Mouse (Mus musculus) forebrain, embryonic 10.5 days (tissue): ENCODE data around the gene Capzb. TPM values are rescaled to one million over a fixed set of nuclear protein-coding genes. Genes with fewer than 3 reads are reported as not detected.

Source experiments
- DNase-seq: peaks from one replicate; pipeline ENCODE4 v3.0.0-alpha.2; 2017; ENCODE audit warnings: low spot score; ENCODE audit errors: extremely low spot score
- H3K27ac ChIP-seq: fragments of 300-500 bp; sonication (generic); 2 replicates; pipeline ENCODE4 v1.5.1; 2016; ENCODE audit warnings: mild to moderate bottlenecking
- H3K27me3 ChIP-seq: fragments of 300-500 bp; sonication (generic); 2 replicates; pipeline ENCODE4 v1.6.1; 2016; ENCODE audit warnings: mild to moderate bottlenecking; ENCODE audit not compliant: poor library complexity, severe bottlenecking
- H3K36me3 ChIP-seq: fragments of 300-500 bp; sonication (generic); replicated peaks from 2 replicates; pipeline ENCODE4 v1.6.1; 2016; ENCODE audit warnings: mild to moderate bottlenecking, moderate library complexity
- H3K4me1 ChIP-seq: fragments of 300-500 bp; sonication (generic); 2 replicates; pipeline ENCODE4 v1.6.1; 2016
- H3K4me3 ChIP-seq: fragments of 300-500 bp; sonication (generic); 2 replicates; pipeline ENCODE4 v1.5.1; 2016; ENCODE audit warnings: mild to moderate bottlenecking, moderate library complexity
- H3K9me3 ChIP-seq: fragments of 300-500 bp; sonication (generic); 2 replicates; pipeline ENCODE4 v1.6.1; 2016; ENCODE audit warnings: mild to moderate bottlenecking, moderate library complexity
- WGBS: fragments of 180-500 bp; shearing (Covaris S2); methylation state at CpG from one replicate; pipeline ENCODE4 v1.1.7; 2016; 5-methylcytosine and 5-hydroxymethylcytosine counted together
- polyA plus RNA-seq: library from polyadenylated mRNA; unstranded; fragments of >200 nt; fragmentation: Nextera tagmentation; extraction: Ambion mirVana; gene quantifications from 2 replicates; pipeline ENCODE4 v1.2.1, GENCODE M21; 2016

The Capzb gene
- polyA plus RNA-seq, 1 experiment from 2014 or later = 360 TPM

DNA sequence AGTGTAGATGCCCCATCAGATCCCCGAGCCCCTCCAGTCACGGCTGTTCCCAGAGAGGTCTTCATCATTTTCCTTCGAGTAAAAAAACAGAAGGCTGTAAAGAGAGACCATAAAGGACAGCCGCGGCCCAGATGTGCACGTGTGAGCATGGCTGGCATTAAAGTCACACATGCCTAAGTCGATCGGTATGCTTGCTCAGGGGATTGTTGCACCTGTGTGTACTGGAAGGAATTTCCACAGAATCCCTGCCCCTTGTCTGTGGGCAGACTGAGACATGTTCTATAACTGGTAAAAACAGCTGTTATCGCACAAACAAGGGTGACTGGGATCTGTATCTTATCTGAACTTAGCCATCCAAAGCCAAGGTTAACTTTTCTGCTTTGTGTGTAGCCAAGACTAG, 78.9 kb downstream of the Capzb start:
- 93% methylated on average over 9 of the region's 9 CpGs for WGBS
- Histone ChIP-seq H3K9me3 (no peaks in the 10 kb centered on the region), H3K36me3 (peaks cover 81% of the 10 kb centered on the region), H3K27me3 (no peaks in the 10 kb centered on the region), H3K4me3 (no peak overlapping the region), H3K4me1 (peaks cover 20% of the 10 kb centered on the region), H3K27ac (no peak overlapping the region)
- DNase-seq = no peak

DNA sequence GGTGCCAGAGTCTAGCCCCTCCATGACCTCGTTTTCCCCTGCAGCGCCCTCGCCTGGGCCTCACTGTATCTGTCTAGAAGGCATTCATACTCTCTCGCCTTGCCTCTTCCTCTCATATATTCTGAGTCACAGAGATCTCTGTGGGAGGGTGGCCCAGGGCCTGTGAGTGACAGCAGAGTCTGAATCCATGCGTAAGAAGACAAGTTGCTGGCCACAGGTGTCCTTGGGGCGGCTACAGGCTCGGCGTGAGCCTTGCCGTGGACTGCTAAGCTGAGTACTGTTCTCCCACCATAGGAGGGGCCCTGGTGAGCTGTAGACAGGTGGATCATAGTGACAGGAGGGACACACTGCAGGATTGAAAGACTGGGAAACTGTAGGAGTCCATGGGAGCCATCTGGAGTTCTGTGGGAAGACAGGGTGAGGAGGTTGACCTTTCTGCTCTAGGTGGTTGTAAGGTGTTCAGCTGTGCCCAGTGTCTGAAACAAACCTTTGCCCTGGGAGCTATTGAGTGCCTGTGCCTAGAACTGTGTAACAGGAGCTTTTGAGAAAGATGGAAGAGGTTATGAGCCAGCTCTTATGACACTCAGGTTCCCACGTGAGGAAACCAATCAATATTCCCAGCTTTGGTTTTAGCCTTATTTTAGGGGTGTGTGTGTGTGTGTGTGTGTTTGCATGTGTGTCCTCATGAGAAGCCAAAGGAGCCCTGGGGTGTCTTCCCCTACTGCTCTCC, 80.4 kb downstream of the Capzb start:
- WGBS = 93% methylated on average over 10 of the region's 10 CpGs
- DNase-seq = no peak
- Histone ChIP-seq H3K4me3 (no peak overlapping the region), H3K9me3 (no peaks in the 10 kb centered on the region), H3K27me3 (no peaks in the 10 kb centered on the region), H3K4me1 (peaks cover 6% of the 10 kb centered on the region; the same call in 1 of the 2 replicates), H3K36me3 (peaks cover 66% of the 10 kb centered on the region), H3K27ac (no peak overlapping the region)

DNA sequence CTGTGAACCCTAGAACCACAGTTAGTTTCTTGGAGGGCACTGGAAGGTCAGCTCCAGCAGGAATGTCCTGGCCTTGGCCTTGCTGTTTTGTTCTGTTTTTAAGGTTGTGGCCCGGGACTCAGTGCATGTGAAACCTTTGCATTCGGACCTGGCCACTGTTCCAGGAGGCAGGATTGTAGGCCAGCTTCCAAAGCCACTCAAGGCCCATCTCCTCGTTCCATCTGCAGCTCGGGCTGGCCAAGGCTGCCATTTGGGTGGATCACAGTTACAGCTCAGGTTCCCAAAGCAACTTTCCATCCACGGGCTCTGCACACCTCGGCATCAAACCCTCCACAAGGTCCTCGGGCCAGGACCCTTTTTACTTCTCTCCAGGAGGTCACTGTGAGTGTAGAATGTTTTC, 81.9 kb downstream of the Capzb start:
- DNase-seq = no peak
- Histone ChIP-seq H3K27me3 (no peaks in the 10 kb centered on the region), H3K9me3 (no peaks in the 10 kb centered on the region), H3K4me3 (no peak overlapping the region), H3K27ac (no peak overlapping the region), H3K36me3 (peaks cover 53% of the 10 kb centered on the region), H3K4me1 (no peaks in the 10 kb centered on the region)
- 95% methylated on average over 7 of the region's 7 CpGs for WGBS

DNA sequence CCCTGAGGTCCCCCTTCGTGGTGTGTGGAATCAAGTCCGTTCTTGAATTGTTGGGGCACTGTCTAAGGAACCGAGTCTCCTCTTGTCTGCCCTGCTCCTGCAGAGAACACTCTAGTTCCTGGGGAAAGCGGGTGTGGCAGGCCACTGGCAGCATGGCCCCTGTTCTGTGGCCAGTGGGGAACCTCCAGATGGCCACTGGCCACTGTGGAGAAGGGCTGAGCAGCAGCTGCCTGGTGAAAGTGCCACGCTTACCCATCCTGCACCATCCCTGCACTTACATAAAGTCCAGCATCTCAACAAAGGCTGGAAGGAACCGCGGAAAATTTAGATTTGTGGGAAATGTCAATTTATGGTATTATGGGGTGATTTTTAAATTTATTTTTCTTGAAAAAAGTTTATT, 83.7 kb downstream of the Capzb start:
- Histone ChIP-seq H3K4me3 (no peak overlapping the region), H3K4me1 (no peaks in the 10 kb centered on the region), H3K27ac (no peak overlapping the region), H3K9me3 (no peaks in the 10 kb centered on the region), H3K36me3 (peaks cover 64% of the 10 kb centered on the region), H3K27me3 (no peaks in the 10 kb centered on the region)
- 93% methylated on average over 7 of the region's 7 CpGs for WGBS
- DNase-seq = no peak

DNA sequence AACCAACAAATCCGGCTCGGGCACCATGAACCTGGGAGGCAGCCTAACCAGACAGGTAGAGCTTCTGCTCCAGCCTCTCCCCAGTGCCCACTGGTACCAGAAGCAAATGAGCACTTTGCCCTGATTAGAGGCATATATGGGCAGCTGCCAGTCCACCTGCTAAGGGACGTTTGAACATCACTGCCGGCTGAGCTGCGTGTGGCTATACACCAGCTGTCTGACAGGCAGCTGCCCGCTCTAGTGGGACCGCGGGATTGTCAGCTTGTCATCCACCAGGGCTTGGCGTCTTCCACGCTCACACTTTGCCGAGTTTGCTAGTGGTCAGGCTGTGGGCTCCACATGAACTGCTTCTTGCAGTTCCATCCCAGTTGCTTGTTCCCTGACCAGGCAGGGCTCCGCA, 87.8 kb downstream of the Capzb start:
- H3K4me3 ChIP-seq = no peak overlapping the region
- H3K27ac ChIP-seq = no peak overlapping the region
- 94% methylated on average over 12 of the region's 12 CpGs for WGBS
- H3K4me1 ChIP-seq = no peaks in the 10 kb centered on the region
- no peaks in the 10 kb centered on the region for H3K27me3 ChIP-seq
- DNase-seq = no peak
- H3K9me3 ChIP-seq = no peaks in the 10 kb centered on the region
- H3K36me3 ChIP-seq = peaks cover 68% of the 10 kb centered on the region

DNA sequence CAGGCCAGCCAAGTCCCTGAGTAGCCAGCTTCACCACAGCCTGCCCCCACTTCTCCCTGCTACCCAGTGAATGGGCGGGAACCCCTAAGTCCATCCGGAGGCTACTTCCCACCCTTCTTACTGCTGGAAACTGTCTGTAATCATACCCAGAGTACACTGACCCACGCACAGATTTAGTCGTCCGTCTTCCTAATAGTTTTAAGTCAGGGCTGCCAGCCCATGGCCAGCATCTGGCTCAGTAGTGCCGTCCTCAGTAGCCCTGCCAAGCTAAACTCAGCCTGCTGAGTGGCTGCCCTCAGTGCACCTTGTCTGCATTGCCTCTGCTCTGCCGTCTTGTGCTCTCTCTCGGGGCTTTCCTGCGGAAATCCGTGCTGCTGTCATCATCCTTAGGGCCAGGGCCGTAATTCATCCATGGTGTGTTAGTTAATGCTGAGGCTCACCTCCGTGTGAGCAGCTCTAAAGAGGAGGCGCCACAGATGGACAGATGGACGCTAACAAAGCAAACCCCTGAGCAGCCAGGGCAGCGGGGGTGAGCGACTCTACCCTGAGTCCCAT, 89.2 kb downstream of the Capzb start:
- WGBS = 94% methylated on average over 16 of the region's 16 CpGs
- Histone ChIP-seq H3K36me3 (peaks cover 72% of the 10 kb centered on the region), H3K4me3 (no peak overlapping the region), H3K27me3 (no peaks in the 10 kb centered on the region), H3K9me3 (no peaks in the 10 kb centered on the region), H3K27ac (no peak overlapping the region), H3K4me1 (no peaks in the 10 kb centered on the region)
- DNase-seq = no peak

DNA sequence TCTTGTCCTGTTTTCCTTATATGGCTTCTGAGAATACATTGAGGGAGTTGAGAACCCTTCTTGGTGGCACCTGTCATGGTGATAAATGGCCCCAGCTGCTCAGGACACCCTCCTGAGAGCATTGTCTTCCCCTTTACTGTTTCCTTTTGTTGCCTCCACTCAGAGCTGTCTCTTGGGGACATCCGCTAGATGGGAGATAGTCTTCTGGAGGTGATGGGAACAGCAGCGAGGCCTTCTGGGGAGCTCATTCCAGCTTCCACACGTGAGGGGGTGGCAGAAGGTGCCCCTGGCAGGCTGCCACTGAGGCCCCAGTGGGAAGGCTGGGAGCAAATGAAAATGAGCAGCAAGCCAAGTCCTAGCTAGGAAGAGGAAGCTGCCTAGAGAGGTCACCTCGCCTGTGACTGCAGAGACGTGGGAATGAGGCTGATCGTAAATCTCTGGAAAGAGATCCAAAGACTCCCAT, 90.3 kb downstream of the Capzb start:
- 94% methylated on average over 6 of the region's 6 CpGs for WGBS
- Histone ChIP-seq H3K4me1 (no peaks in the 10 kb centered on the region), H3K27ac (no peak overlapping the region), H3K4me3 (no peak overlapping the region), H3K36me3 (peaks cover 83% of the 10 kb centered on the region), H3K27me3 (no peaks in the 10 kb centered on the region), H3K9me3 (no peaks in the 10 kb centered on the region)
- no peak for DNase-seq

DNA sequence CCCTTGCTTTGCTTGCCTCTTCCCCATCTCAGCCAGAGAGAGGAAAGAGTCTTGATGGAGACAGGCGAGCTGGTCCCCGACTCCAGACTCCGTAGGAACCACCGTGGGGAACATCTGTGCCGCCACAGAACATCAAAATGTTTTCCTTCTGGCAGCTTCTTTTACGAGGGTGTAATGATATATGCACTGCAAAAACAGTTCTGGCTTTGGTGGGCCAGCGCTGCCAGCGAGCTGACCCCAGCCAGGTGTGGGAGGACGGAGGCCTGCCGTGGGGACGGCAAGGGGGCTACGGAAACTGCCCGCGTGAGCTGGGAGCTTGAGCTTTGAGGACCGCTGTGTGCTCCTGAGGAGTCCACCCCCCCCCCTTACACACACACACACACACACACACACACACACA, 92.2 kb downstream of the Capzb start:
- 94% methylated on average over 15 of the region's 15 CpGs for WGBS
- no peak for DNase-seq
- no peaks in the 10 kb centered on the region for H3K9me3 ChIP-seq
- H3K27me3 ChIP-seq = no peaks in the 10 kb centered on the region
- peaks cover 11% of the 10 kb centered on the region for H3K4me1 ChIP-seq
- H3K27ac ChIP-seq = no peak overlapping the region
- peaks cover 98% of the 10 kb centered on the region for H3K36me3 ChIP-seq
- H3K4me3 ChIP-seq = no peak overlapping the region

DNA sequence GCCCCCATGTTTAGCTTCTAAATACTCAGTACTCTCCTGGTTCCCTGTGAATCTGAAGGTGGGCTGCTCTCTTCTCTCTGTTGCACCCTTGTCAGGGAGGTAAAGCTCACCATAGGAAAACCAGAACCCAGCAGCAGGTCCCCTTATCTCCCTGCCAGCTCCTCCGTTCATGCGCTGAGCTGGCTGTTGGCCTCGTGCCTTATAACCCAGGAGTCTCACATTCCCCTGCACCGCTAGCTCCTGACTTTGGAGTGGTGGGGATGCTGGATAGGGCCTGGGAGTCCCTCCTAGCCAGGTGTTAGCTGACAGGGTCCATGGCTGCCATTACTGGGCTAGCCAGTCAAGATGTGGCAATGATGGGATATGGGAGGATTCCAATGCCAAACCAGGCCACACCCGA, 93.5 kb downstream of the Capzb start:
- H3K27ac ChIP-seq = no peak overlapping the region
- DNase-seq = no peak
- no peak overlapping the region for H3K4me3 ChIP-seq
- H3K36me3 ChIP-seq = peaks cover 98% of the 10 kb centered on the region
- H3K4me1 ChIP-seq = peaks cover 18% of the 10 kb centered on the region
- no peaks in the 10 kb centered on the region for H3K27me3 ChIP-seq
- H3K9me3 ChIP-seq = no peaks in the 10 kb centered on the region
- WGBS = 97% methylated on average over 5 of the region's 5 CpGs

DNA sequence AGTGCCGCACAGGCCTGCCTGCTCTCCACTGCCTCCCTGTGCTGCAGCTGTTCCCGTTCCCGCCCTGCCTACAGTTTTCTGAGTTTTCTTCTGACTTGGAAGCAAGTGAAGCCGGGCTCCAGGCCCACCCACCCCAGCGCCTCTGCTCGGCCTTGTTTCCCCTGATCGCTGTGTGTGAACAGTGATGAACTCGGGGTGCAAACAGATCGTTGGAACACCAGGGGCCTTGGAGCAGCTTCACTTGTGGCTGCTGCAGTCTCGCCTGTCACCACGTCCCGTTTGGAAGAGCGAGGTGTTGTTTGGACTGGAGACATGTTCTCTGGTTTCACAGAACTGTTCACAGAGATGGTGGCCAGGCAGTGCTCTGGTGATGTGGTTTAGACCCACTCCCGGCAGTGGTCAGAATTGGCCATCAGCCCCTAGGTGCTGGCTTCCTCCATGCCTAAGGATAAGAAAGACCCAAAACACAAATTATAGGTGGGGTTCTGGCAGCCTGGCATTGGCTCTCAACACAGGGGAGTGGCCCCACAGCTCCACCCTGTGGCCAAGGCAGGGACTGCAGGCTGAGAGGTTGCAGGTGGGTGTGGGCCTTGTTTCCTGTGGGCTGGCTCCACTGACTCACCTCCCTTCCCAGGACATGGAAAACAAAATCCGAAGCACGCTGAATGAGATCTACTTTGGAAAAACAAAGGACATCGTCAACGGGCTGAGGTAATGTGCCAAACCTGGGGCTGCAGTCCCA, 94.6 kb downstream of the Capzb start:
- no peaks in the 10 kb centered on the region for H3K9me3 ChIP-seq

DNA sequence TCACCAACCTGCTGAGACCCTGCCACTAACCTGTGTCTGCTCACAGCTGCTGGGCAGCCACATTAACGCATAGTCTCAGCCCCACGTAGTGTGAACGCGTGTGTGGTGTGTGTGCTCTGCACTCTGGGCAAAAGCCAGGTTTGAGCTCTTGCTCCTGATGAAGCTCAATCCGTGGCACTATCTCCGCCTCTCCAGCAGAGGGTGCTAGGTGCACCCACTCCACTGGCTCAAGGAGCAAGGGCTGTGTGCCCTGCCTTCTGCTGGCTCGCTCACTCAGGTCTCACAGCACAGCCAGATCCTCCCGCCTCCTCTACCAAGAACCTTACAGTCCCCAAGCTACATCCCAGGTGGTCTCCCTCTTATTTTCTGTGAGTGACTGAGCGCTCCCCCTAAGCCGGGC, 96.3 kb downstream of the Capzb start:
- peak overlapping the region; percentile 68; the same call in 1 of the 2 replicates for H3K27ac ChIP-seq

More for the DNA sequence above, 94.6 kb downstream of the Capzb start:
- H3K27ac ChIP-seq = 0 out of 2 replicates have a peak overlapping the region, but pooled peaks have one; percentile 20
- DNase-seq = peak; percentile 75
- H3K4me1 ChIP-seq = peaks cover 18% of the 10 kb centered on the region
- no peaks in the 10 kb centered on the region for H3K27me3 ChIP-seq
- no peak overlapping the region for H3K4me3 ChIP-seq
- H3K36me3 ChIP-seq = peaks cover 97% of the 10 kb centered on the region
- 85% methylated on average over 18 of the region's 18 CpGs for WGBS

DNA sequence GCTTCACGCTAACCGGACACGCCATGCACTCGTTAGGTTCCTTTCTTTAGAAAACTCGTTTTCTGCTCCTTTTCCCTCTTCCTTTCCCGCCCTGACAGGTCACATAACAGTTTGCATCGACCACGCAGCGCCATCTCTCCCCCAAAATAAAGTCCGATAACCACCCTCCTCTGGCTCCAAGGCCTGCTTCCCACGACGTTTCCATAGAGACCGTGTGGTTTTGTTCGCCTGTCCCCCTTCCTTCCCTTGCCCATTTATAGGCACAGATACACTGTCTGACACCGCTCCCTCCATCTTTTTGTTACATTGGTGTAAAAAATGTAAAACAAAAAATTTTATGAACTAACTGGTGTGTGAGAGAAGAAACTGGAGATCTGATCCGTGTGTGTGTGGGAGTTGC, 98.4 kb downstream of the Capzb start:
- 85% methylated on average over 16 of the region's 16 CpGs for WGBS
- H3K4me1 ChIP-seq = peaks cover 18% of the 10 kb centered on the region
- H3K27me3 ChIP-seq = no peaks in the 10 kb centered on the region
- H3K4me3 ChIP-seq = no peak overlapping the region
- no peak overlapping the region for H3K27ac ChIP-seq
- no peak for DNase-seq
- H3K36me3 ChIP-seq = peaks cover 65% of the 10 kb centered on the region
- no peaks in the 10 kb centered on the region for H3K9me3 ChIP-seq

More for the DNA sequence above, 96.3 kb downstream of the Capzb start:
- peak; percentile 59 for DNase-seq
- Histone ChIP-seq H3K36me3 (peaks cover 85% of the 10 kb centered on the region), H3K4me1 (peaks cover 18% of the 10 kb centered on the region), H3K27me3 (no peaks in the 10 kb centered on the region), H3K4me3 (no peak overlapping the region), H3K9me3 (no peaks in the 10 kb centered on the region)
- 65% methylated on average over 10 of the region's 10 CpGs for WGBS

DNA sequence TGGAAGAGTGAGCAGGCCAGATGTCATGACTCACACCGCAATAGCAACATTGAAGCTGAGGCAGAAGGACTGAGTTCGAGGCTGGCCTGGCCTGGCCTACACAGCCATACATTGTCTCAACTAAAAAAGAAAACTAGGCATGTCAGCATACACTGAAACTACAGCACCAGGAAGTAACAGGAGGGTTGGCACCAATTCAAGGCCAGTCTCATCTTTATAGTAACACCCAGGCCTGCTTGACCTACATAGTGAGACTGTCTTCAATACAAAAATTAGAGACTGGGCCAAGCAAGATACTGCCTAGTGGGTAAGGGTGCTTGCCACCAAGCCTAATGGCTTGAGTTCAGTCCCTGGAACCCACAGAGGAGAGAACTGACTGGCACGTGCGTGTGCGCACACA, 99.3 kb downstream of the Capzb start:
- Histone ChIP-seq H3K27ac (no peak overlapping the region), H3K4me3 (no peak overlapping the region), H3K36me3 (peaks cover 56% of the 10 kb centered on the region), H3K27me3 (no peaks in the 10 kb centered on the region), H3K4me1 (peaks cover 18% of the 10 kb centered on the region), H3K9me3 (no peaks in the 10 kb centered on the region)
- no peak for DNase-seq
- 95% methylated on average over 5 of the region's 5 CpGs for WGBS
